Mouse (Mus musculus) thymus, adult 2 months (tissue): Measurements from ENCODE around the gene Fam53b.

Source experiments
- CTCF ChIP-seq: fragments of 200-500 bp; IDR thresholded peaks from 2 replicates; pipeline ENCODE4 v1.5.1; 2012; ENCODE audit warnings: mild to moderate bottlenecking, control low read depth, low read length, moderate library complexity, borderline replicate concordance; ENCODE audit not compliant: control insufficient read depth, poor library complexity, insufficient read depth; ENCODE audit errors: extremely low read depth
- POLR2A ChIP-seq: fragments of 200-500 bp; IDR thresholded peaks from 2 replicates; pipeline ENCODE4 v1.6.1; 2012; ENCODE audit warnings: mild to moderate bottlenecking, low read length, control low read depth, moderate library complexity; ENCODE audit not compliant: control insufficient read depth, poor library complexity, insufficient read depth; ENCODE audit errors: extremely low read depth

DNA sequence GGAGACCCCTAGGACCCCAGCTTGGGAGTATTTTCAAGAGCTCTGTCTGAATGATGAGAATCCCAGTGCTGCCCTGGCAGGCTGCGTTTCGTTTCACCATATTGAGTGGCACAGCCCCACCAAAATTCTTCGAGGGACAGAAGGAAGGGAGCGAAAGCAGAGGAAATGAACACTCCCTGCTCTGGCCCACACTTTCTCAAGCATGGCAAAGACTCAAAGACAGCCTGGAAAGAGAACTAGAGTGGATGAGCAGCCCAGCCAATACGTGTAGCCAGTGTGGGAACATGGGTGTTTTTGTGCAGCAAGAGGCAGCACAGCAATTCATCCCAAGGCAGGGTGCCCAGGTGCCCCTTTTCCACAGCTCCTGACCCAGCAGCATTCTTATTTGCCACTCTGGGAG is 70.8 kb downstream of the Fam53b start:
- TF ChIP-seq CTCF (no peak), POLR2A (no peak)
